16 mouse cellular contexts compared by ENCODE assay signal in genomic region chr13:47552251-47552650, GRCm38 (mm10).
A peak's percentile ranks its signal among the peaks of the same experiment; 100 is the strongest.
DNase-seq lines count a peak whose midpoint lies in the region.
"Had no signal": no experiment of that assay in that cellular context is flagged by ENCODE, and none has a peak within 500 bp of the region (broad histone marks: within the 10 kb centered on the region; RNA-seq: fewer than 3 reads in every experiment).

No protein-coding gene starts in this region.

- peak; percentile 46 for DNase-seq in 3134 (ENCODE audit: extremely low read depth, insufficient read length, low spot score)
- DNase-seq in 3T3-L1 (ENCODE audit: low read depth, low spot score): peak; percentile 76
- DNase-seq in NIH3T3 (ENCODE audit: low read depth): peak; percentile 47
- DNase-seq in fibroblast of lung, adult 2 months (ENCODE audit: low read depth): peak; percentile 40
- DNase-seq in adrenal gland, adult (ENCODE audit: inconsistent age in 2 of 2, low spot score in 1 of 2): no peak
- no peak for DNase-seq in lung, postnatal 14 days
- DNase-seq in retina, postnatal 1 day: no peak
- DNase-seq: adrenal gland, adult 8-10 months; adrenal gland, postnatal 14 days; adrenal gland, postnatal 36 days; cerebellum, adult 11-12 months; cerebellum, adult 2 months; cerebellum, adult 9-10 months; cerebellum, postnatal 10 days; cerebellum, postnatal 25 days; forebrain, postnatal 0 days had no signal

Comparison
In these comparisons a context has a peak if more than half of its experiments do, and no peak if none do; other contexts are left out.
1. DNase-seq: peak in 3134 (single experiment), 3T3-L1 (single experiment), NIH3T3 (single experiment) and fibroblast of lung, adult 2 months (single experiment); none in adrenal gland, adult (0 of 2), lung, postnatal 14 days (single experiment) and retina, postnatal 1 day (single experiment).